Mouse (Mus musculus): Measurements from ENCODE around the gene Slc1a5. TPM values are rescaled to one million over a fixed set of nuclear protein-coding genes. Genes with fewer than 3 reads are reported as not detected.
A peak's percentile ranks its signal among the peaks of the same experiment; 100 is the strongest.

Gene Slc1a5
- total and polyA plus RNA-seq, 3 experiments = 115 to 245 (median 174) TPM

GRCm38 (mm10) chr7:16827274-16827673 is 46.1 kb downstream of the Slc1a5 start:
- dilution Hi-C loops (cut with MboI; ENCODE audit: extremely low pct_ligation_motif_present, extremely low pct_unique_long_range_greater_than_20kb, low sequenced_read_pairs) = no loop called here
- H3K36me3 ChIP-seq (replicated peaks in 1 of 2; ENCODE audit: control insufficient read depth in 1 of 2, insufficient read depth in 1 of 2, low read length in 1 of 2) = peaks cover 91 to 96% of the 10 kb centered on the region in 2 experiments

GRCm38 (mm10) chr7:16830449-16830848 is 49.3 kb downstream of the Slc1a5 start:
- H3K4me2 ChIP-seq (ENCODE audit: insufficient read depth, low read depth, poor library complexity, severe bottlenecking) = no peak overlapping the region
- peaks cover 19 to 47% of the 10 kb centered on the region in 2 experiments for H3K4me1 ChIP-seq (ENCODE audit: control insufficient read depth in 1 of 2, insufficient read depth in 2 of 2)
- H3K27ac ChIP-seq (ENCODE audit: insufficient read depth, low read depth) = no peak overlapping the region
- TF ChIP-seq BHLHE40 (IDR thresholded peaks at IDR 0.05; ENCODE audit: low read depth, low read length) (no peak), ZKSCAN1 (IDR thresholded peaks at IDR 0.05; ENCODE audit: borderline replicate concordance, low read depth, low read length) (no peak), CTCF (conservative IDR thresholded peaks at IDR 0.05 in 1 of 2, IDR thresholded peaks at IDR 0.05 in 1 of 2; ENCODE audit: low read depth in 2 of 2, low read length in 2 of 2) (no peak), EP300 (IDR thresholded peaks at IDR 0.05; ENCODE audit: low read length) (no peak), MEF2A (IDR thresholded peaks at IDR 0.05; ENCODE audit: borderline replicate concordance, low read depth, low read length) (no peak), JUN (IDR thresholded peaks at IDR 0.05; ENCODE audit: insufficient read depth, low read depth, low read length) (no peak), RCOR1 (conservative IDR thresholded peaks at IDR 0.05; ENCODE audit: low read depth, low read length) (no peak)
- in situ Hi-C loops (cut with MboI; ENCODE audit: low pct_ligation_motif_present, low pct_unique_long_range_greater_than_20kb, low sequenced_read_pairs) (no loop called here), dilution Hi-C loops (cut with MboI; ENCODE audit: extremely low pct_ligation_motif_present, extremely low pct_unique_long_range_greater_than_20kb, low sequenced_read_pairs) (no loop called here)
- no peaks in the 10 kb centered on the region for H3K27me3 ChIP-seq (replicated peaks)
- DNase-seq (ENCODE audit: extremely low read depth) = no peak
- H3K4me3 ChIP-seq (replicated peaks in 1 of 3; ENCODE audit: low read depth in 2 of 3, low read length in 2 of 3, poor library complexity in 1 of 3) = no peak overlapping the region
- H3K36me3 ChIP-seq (replicated peaks in 1 of 2; ENCODE audit: control insufficient read depth in 1 of 2, insufficient read depth in 1 of 2, low read length in 1 of 2) = peaks cover 89 to 97% of the 10 kb centered on the region in 2 experiments
- H3K79me2 ChIP-seq (replicated peaks; ENCODE audit: control insufficient read depth, extremely low read depth, insufficient read depth, poor library complexity, severe bottlenecking) = peaks cover 4% of the 10 kb centered on the region; the same call in 1 of the 2 replicates
- no peaks in the 10 kb centered on the region for H3K9me3 ChIP-seq (replicated peaks; ENCODE audit: low read length)
- no peak overlapping the region for H3K9ac ChIP-seq (ENCODE audit: insufficient read depth, low read depth)

More at GRCm38 (mm10) chr7:16827274-16827673, 46.1 kb downstream of the Slc1a5 start:
- Histone ChIP-seq H3K4me1 (ENCODE audit: control insufficient read depth in 1 of 2, insufficient read depth in 2 of 2) (peaks cover 19 to 71% of the 10 kb centered on the region in 2 experiments), H3K27me3 (replicated peaks) (no peaks in the 10 kb centered on the region), H3K27ac (ENCODE audit: insufficient read depth, low read depth) (peak overlapping the region; percentile 83), H3K4me3 (replicated peaks in 1 of 3; ENCODE audit: low read depth in 2 of 3, low read length in 2 of 3, poor library complexity in 1 of 3) (peak overlapping the region in 1 of 3 experiments; percentile 26), H3K4me2 (ENCODE audit: insufficient read depth, low read depth, poor library complexity, severe bottlenecking) (0 out of 2 replicates have a peak overlapping the region, but pooled peaks have one; percentile 8), H3K9me3 (replicated peaks; ENCODE audit: low read length) (no peaks in the 10 kb centered on the region), H3K79me2 (replicated peaks; ENCODE audit: control insufficient read depth, extremely low read depth, insufficient read depth, poor library complexity, severe bottlenecking) (peaks cover 16% of the 10 kb centered on the region), H3K9ac (ENCODE audit: insufficient read depth, low read depth) (no peak overlapping the region)
- no peak for DNase-seq (ENCODE audit: extremely low read depth)
- in situ Hi-C loops (cut with MboI; ENCODE audit: low pct_ligation_motif_present, low pct_unique_long_range_greater_than_20kb, low sequenced_read_pairs) = no loop called here
- TF ChIP-seq NRF1 (IDR thresholded peaks at IDR 0.05; ENCODE audit: low read depth, low read length) (no peak), BHLHE40 (IDR thresholded peaks at IDR 0.05; ENCODE audit: low read depth, low read length) (peak; percentile 76), KAT2A (IDR thresholded peaks at IDR 0.05; ENCODE audit: insufficient replicate concordance, low read length) (no peak), RCOR1 (conservative IDR thresholded peaks at IDR 0.05; ENCODE audit: low read depth, low read length) (no peak), PAX5 (IDR thresholded peaks at IDR 0.05; ENCODE audit: low read length) (no peak), CHD2 (IDR thresholded peaks at IDR 0.05; ENCODE audit: low read length) (no peak), MAZ (IDR thresholded peaks at IDR 0.05; ENCODE audit: low read depth, low read length) (no peak), NELFE (IDR thresholded peaks at IDR 0.05; ENCODE audit: low read depth, low read length) (0 out of 2 replicates have a peak, but pooled peaks have one; percentile 10), EP300 (IDR thresholded peaks at IDR 0.05; ENCODE audit: low read length) (no peak), MEF2A (IDR thresholded peaks at IDR 0.05; ENCODE audit: borderline replicate concordance, low read depth, low read length) (no peak), CTCF (conservative IDR thresholded peaks at IDR 0.05 in 1 of 2, IDR thresholded peaks at IDR 0.05 in 1 of 2; ENCODE audit: low read depth in 2 of 2, low read length in 2 of 2) (no peak), E2F4 (IDR thresholded peaks at IDR 0.05; ENCODE audit: insufficient replicate concordance, low read depth, low read length) (no peak), MXI1 (IDR thresholded peaks at IDR 0.05; ENCODE audit: low read depth, low read length) (no peak), MAFK (IDR thresholded peaks at IDR 0.05; ENCODE audit: insufficient replicate concordance, low read length) (no peak), MYC (IDR thresholded peaks at IDR 0.05; ENCODE audit: low read depth, low read length) (no peak), SIN3A (IDR thresholded peaks at IDR 0.05; ENCODE audit: low read length) (no peak; the same call in 1 of the 2 replicates)
